Mouse (Mus musculus) hindbrain, embryonic 14.5 days (tissue): ENCODE measurements around the gene Atrx. TPM values are rescaled to one million over a fixed set of nuclear protein-coding genes. Genes with fewer than 3 reads are reported as not detected.

Source experiments
- ATAC-seq: fragments of 200-750 bp; cut with Nextera tagmentation; 2 replicates; pipeline ENCODE4 v1.8.0; 2017; ENCODE audit warnings: moderate number of reproducible peaks, mild to moderate bottlenecking, moderate TSS enrichment, moderate library complexity; ENCODE audit not compliant: low FRiP score
- DNase-seq: peaks from one replicate; pipeline ENCODE4 v3.0.0-alpha.2; 2015; ENCODE audit warnings: low spot score
- H3K27ac ChIP-seq: fragments of 300-500 bp; sonication (generic); 2 replicates; pipeline ENCODE4 v1.5.1; 2014; ENCODE audit warnings: mild to moderate bottlenecking, moderate library complexity
- H3K27me3 ChIP-seq: fragments of 300-500 bp; sonication (generic); 2 replicates; pipeline ENCODE4 v1.6.1; 2014; ENCODE audit warnings: mild to moderate bottlenecking, low read length, mixed read lengths; ENCODE audit not compliant: control insufficient read depth, insufficient read depth
- H3K36me3 ChIP-seq: fragments of 300-500 bp; sonication (generic); replicated peaks from 2 replicates; pipeline ENCODE4 v1.6.1; 2014; ENCODE audit not compliant: control insufficient read depth, insufficient read depth
- H3K4me1 ChIP-seq: fragments of 300-500 bp; sonication (generic); replicated peaks from 2 replicates; pipeline ENCODE4 v1.6.1; 2014; ENCODE audit warnings: antibody characterized with exemption, low read length, mixed read lengths; ENCODE audit not compliant: control insufficient read depth, insufficient read depth
- H3K4me2 ChIP-seq: fragments of 300-500 bp; sonication (generic); replicated peaks from 2 replicates; pipeline ENCODE4 v1.6.1; 2014; ENCODE audit warnings: mild to moderate bottlenecking, moderate library complexity
- H3K4me3 ChIP-seq: fragments of 300-500 bp; sonication (generic); replicated peaks from 2 replicates; pipeline ENCODE4 v1.5.1; 2014; ENCODE audit warnings: mild to moderate bottlenecking, low read length
- H3K9ac ChIP-seq: fragments of 300-500 bp; sonication (generic); 2 replicates; pipeline ENCODE4 v1.6.1; 2014
- H3K9me3 ChIP-seq: fragments of 300-500 bp; sonication (generic); 2 replicates; pipeline ENCODE4 v1.6.1; 2016; ENCODE audit warnings: low read length; ENCODE audit not compliant: control insufficient read depth
- WGBS: fragments of 180-500 bp; shearing (Covaris S2); extraction: QIAGEN DNeasy Blood & Tissue Kit; methylation state at CpG from one replicate; pipeline ENCODE4 v1.1.7; 2014; 5-methylcytosine and 5-hydroxymethylcytosine counted together
- polyA plus RNA-seq: library from polyadenylated mRNA; unstranded; fragments of >200 nt; fragmentation: Nextera tagmentation; extraction: Ambion mirVana; gene quantifications from 2 replicates; pipeline ENCODE4 v1.2.1, GENCODE M21; 2014

The Atrx gene
- polyA plus RNA-seq, 1 experiment from 2014 or later = 220 TPM

- no peak for ATAC-seq
- no peak overlapping the region for H3K4me2 ChIP-seq
- 90% methylated on average over 5 of the region's 5 CpGs for WGBS
Measured at GRCm38 (mm10) chrX:105824462-105824861, 104.7 kb downstream of the Atrx start.

GRCm38 (mm10) chrX:105794806-105795403, 134.3 kb downstream of the Atrx start:
- no peak overlapping the region for H3K4me3 ChIP-seq
- 0 out of 2 replicates have a peak, but pooled peaks cover 3% of the 10 kb centered on the region for H3K27me3 ChIP-seq
- no peak overlapping the region for H3K4me2 ChIP-seq
- DNase-seq (peak; percentile 28), ATAC-seq (peak; percentile 37; the same call in 1 of the 2 replicates)
- no peaks in the 10 kb centered on the region for H3K4me1 ChIP-seq
- H3K36me3 ChIP-seq = peaks cover 7% of the 10 kb centered on the region
- H3K9ac ChIP-seq = no peak overlapping the region
- WGBS = 60% methylated on average over 8 of the region's 8 CpGs
- H3K9me3 ChIP-seq = no peaks in the 10 kb centered on the region
- no peak overlapping the region for H3K27ac ChIP-seq

More at GRCm38 (mm10) chrX:105824462-105824861, 104.7 kb downstream of the Atrx start:
- no peak for DNase-seq
- H3K9ac ChIP-seq = no peak overlapping the region
- peaks cover 32% of the 10 kb centered on the region for H3K36me3 ChIP-seq
- no peaks in the 10 kb centered on the region for H3K4me1 ChIP-seq
- no peak overlapping the region for H3K4me3 ChIP-seq
- H3K27ac ChIP-seq = no peak overlapping the region
- H3K9me3 ChIP-seq = no peaks in the 10 kb centered on the region
- peaks cover 4% of the 10 kb centered on the region; the same call in 1 of the 2 replicates for H3K27me3 ChIP-seq

DNA sequence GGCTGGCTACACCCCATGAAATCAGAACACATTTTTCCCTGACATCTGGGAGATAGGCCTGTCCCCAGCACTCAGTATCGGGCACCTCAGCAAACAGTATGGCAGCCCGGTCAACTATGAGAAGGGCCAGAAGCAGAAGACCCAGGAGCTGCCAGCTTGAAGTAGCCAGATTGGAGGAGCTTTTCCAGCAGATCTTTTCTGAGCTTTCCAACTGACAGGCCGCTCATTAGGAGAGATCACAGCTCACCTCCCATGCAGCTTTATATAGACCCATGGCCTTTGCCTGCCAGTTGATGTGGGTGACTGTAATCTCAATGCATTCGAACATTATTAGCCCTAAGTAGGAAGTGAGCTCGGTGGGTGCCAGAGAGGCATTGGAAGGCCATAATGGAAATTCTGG, 155.9 kb downstream of the Atrx start:
- H3K9me3 ChIP-seq = no peaks in the 10 kb centered on the region
- no peak overlapping the region for H3K27ac ChIP-seq
- H3K4me2 ChIP-seq = no peak overlapping the region
- no peak overlapping the region for H3K4me3 ChIP-seq
- H3K27me3 ChIP-seq = peaks cover 2% of the 10 kb centered on the region
- H3K36me3 ChIP-seq = no peaks in the 10 kb centered on the region
- DNase-seq = no peak
- no peaks in the 10 kb centered on the region for H3K4me1 ChIP-seq
- ATAC-seq = no peak
- WGBS = 92% methylated on average over 5 of the region's 5 CpGs
- H3K9ac ChIP-seq = no peak overlapping the region

- no peak for ATAC-seq
- WGBS = 76% methylated on average over 3 of the region's 3 CpGs
- Histone ChIP-seq H3K36me3 (no peaks in the 10 kb centered on the region), H3K4me3 (no peak overlapping the region), H3K9me3 (no peaks in the 10 kb centered on the region), H3K27me3 (peaks cover 46% of the 10 kb centered on the region), H3K4me2 (no peak overlapping the region), H3K4me1 (no peaks in the 10 kb centered on the region), H3K9ac (no peak overlapping the region), H3K27ac (no peak overlapping the region)
- no peak for DNase-seq
Measured at GRCm38 (mm10) chrX:105767932-105768331, 161.3 kb downstream of the Atrx start.

DNA sequence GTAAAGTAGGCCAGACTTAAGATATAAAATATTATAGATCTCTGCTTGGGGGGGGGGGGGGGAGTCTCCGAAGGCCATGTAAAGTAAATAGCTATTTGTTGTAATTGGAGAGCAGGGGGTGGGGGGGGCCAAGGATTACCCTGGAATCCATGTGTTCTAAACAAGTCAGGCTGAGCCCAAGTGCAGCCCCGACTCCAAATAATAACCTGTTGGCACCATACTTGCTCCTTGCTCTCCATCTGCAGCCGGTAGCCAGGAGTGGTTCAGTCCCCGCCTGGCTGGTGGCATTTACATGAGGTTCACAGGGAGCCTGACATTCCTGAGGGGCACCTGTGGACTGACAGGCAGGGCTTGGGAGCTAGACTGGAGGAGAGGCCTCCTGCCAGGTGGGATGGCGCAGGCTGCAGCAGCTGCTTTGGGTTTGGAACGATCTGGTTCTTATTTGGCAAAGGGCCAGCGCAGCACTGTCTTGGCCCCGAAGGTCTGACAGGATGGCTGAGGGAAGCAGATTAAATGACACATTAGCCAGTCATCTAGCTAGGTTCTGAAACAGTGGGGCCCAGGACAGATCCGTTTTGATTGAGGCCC, 161.9 kb downstream of the Atrx start:
- H3K9me3 ChIP-seq = no peaks in the 10 kb centered on the region
- no peak overlapping the region for H3K4me2 ChIP-seq
- no peak for DNase-seq
- ATAC-seq = no peak
- no peak overlapping the region for H3K9ac ChIP-seq
- no peak overlapping the region for H3K4me3 ChIP-seq
- H3K27ac ChIP-seq = no peak overlapping the region
- H3K36me3 ChIP-seq = no peaks in the 10 kb centered on the region
- WGBS = 43% methylated on average over 9 of the region's 9 CpGs
- H3K27me3 ChIP-seq = peaks cover 52% of the 10 kb centered on the region
- H3K4me1 ChIP-seq = no peaks in the 10 kb centered on the region

DNA sequence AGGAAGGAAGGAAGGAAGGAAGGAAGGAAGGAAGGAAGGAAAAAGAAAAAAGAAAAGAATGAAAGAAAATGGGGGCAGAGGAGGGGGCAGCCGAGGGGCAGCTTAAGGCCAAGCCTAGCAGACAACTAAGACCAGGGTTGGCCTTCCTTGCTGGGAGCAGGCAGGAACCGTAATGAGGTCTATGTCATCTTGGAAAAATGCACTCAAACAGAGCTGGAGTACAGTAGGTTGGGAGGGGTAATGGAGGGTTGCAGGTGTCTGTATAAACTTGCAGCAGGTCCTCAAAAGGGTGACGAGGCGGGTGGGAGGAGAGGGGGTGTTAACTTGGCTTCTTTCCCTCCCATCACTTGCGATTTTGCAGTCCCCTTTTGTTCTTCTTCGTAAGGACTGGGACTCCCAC, 163.2 kb downstream of the Atrx start:
- H3K9me3 ChIP-seq = no peaks in the 10 kb centered on the region
- H3K4me2 ChIP-seq = no peak overlapping the region
- no peak for ATAC-seq
- H3K4me1 ChIP-seq = no peaks in the 10 kb centered on the region
- peaks cover 58% of the 10 kb centered on the region for H3K27me3 ChIP-seq
- no peak overlapping the region for H3K27ac ChIP-seq
- no peak overlapping the region for H3K4me3 ChIP-seq
- 25% methylated on average over 6 of the region's 6 CpGs for WGBS
- DNase-seq = no peak
- H3K36me3 ChIP-seq = no peaks in the 10 kb centered on the region
- H3K9ac ChIP-seq = no peak overlapping the region

DNA sequence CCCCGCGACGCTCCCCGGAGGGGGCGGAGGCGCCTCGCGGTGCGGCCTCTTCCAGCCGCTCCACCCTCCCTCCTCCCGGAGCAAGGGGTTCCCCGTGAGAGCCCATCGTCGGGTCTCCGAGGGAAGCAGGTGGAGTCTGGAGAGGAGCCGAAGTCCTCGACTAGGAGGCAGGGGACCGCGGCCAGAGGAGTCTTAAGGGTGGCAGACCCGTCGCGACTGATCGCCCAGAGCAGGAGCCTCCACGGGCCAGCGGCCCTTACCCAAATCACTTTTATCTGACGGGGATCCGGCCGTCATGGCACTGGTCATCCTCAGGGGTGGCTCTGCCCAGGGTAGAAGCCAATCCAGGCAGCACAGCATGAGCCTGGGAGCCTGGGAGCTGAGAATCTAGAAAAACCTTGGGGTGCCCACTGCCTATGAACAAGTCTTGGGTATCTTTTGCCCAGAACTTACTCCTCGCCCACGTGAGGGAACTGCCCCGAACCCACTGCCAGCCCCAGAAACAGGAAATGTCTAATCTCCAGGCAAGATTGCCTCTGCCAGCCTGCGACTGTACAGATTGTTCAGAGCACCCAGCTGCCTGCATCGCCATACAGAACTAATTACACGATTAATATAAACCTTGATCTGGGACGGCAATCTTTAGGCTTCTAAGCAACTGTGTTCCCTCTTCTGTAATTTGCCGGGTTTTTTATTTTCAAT, 164.0 kb downstream of the Atrx start:
- ATAC-seq (no peak), DNase-seq (no peak)
- 18% methylated on average over 26 of the region's 36 CpGs for WGBS

DNA sequence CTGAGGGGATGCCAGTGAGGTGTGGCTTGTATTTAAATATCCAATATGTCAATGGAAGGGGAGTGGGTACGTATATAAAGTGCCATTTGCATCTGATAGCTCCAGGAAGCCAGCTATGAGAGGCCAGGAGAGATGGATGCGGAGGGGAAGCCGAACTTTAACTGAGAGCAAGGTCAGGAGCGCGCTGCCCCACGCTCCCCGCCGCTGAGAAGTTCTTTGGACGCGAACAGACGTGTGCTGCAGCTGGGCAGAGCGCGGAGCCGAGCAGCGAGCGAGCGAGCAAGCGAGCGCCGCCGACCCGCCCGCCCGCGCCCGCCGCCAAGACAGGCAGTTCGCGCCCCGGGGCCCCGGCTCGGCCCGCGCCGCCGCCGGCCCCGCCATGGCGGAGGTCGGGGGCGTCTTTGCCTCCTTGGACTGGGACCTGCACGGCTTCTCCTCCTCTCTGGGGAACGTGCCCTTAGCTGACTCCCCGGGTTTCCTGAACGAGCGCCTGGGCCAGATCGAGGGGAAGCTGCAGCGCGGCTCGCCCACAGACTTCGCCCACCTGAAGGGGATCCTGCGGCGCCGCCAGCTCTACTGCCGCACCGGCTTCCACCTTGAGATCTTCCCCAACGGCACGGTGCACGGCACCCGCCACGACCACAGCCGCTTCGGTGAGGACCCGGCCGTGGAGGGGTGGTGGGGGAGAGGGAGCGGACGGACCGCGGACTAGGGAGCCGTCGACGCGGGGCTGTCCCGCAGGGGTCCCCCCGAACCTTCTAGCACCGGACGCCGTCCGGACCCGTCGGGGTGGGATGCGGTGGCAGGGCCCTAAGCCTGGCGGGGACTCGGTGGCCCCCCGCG, 164.8 kb downstream of the Atrx start, which contains the start of gene Fgf16:
Fgf16 (plus strand) TSS at position 118 of the 843 bp plus-strand sequence.
- Histone ChIP-seq H3K27ac (no peak within 1 kb of the TSS), H3K9me3 (no peaks in the 10 kb centered on the region), H3K36me3 (no peaks in the 10 kb centered on the region), H3K4me2 (peak within 1 kb of the TSS; percentile 67), H3K4me1 (no peaks in the 10 kb centered on the region), H3K9ac (no peak within 1 kb of the TSS), H3K4me3 (peak within 1 kb of the TSS; percentile 38), H3K27me3 (peaks cover 62% of the 10 kb centered on the region)
- WGBS = 17% methylated on average over 53 of the region's 86 CpGs
- DNase-seq (no peak), ATAC-seq (peak; percentile 35; the same call in 1 of the 2 replicates)

More for the DNA sequence above, 164.0 kb downstream of the Atrx start:
- H3K4me3 ChIP-seq = peak overlapping the region; percentile 38
- H3K36me3 ChIP-seq = no peaks in the 10 kb centered on the region
- H3K4me1 ChIP-seq = no peaks in the 10 kb centered on the region
- H3K4me2 ChIP-seq = peak overlapping the region; percentile 67
- H3K27me3 ChIP-seq = peaks cover 62% of the 10 kb centered on the region
- no peaks in the 10 kb centered on the region for H3K9me3 ChIP-seq
- no peak overlapping the region for H3K27ac ChIP-seq
- H3K9ac ChIP-seq = no peak overlapping the region

GRCm38 (mm10) chrX:105763612-105764011, 165.6 kb downstream of the Atrx start:
- ATAC-seq = peak; percentile 16; the same call in 1 of the 2 replicates
- no peaks in the 10 kb centered on the region for H3K36me3 ChIP-seq
- no peaks in the 10 kb centered on the region for H3K9me3 ChIP-seq
- H3K9ac ChIP-seq = no peak overlapping the region
- H3K27me3 ChIP-seq = peaks cover 62% of the 10 kb centered on the region
- 18% methylated on average over 18 of the region's 20 CpGs for WGBS
- H3K4me2 ChIP-seq = peak overlapping the region; percentile 67
- peak overlapping the region; percentile 38 for H3K4me3 ChIP-seq
- no peaks in the 10 kb centered on the region for H3K4me1 ChIP-seq
- DNase-seq = no peak
- H3K27ac ChIP-seq = no peak overlapping the region
